Mouse (Mus musculus): ENCODE results near the gene Mrpl42. TPM values are rescaled to one million over a fixed set of nuclear protein-coding genes. Genes with fewer than 3 reads are reported as not detected.

Mrpl42 gene
- total RNA-seq, 2 experiments from 2014 or later, result 436 to 467 TPM

- intact Hi-C loops (cut with DNase I), result loop anchor here (1.0 kb wide), 1 partner anchor 14 kb away; the partner anchor contains the start of gene Mrpl42
- DNase-seq, result peak in 1 of 2 experiments; percentile 41
These were observed 13.7 kb upstream of the Mrpl42 start for GRCm38 (mm10) chr10:95515293-95515931.

DNA sequence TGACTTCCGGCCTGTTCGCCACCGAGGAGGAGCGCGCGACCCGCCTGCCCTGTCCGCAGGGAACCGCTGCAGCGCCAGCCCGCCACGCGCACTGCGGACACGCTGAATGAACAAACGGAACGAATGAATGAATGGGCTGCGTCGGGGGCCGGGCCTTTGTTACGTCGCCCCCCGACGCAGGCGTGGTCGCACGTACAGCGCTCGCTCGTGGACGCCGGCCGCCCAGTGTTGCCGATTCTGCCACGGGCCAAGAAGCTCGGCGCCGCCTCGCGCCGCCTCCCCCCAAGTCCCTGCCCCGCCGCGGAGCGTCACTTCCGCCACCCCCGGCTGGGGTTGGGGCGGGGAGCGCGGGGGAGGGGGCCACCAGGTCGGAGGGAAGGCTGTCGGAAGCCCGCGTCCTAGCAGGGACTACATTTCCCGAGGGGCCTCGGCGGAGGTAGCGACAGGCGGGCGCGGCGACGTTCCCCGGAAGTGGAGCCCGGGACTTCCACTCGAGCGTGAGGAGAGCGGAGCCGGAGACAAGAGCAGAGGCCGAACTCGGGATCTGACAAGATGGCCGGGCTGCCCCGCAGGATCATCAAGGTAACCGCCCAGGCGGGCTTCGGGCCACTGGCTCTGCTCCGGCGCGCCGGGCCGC is 13.0 kb upstream of the Mrpl42 start, which contains the start of gene Ube2n:
Gene Ube2n (plus strand): TSS at position 490 of the 637 bp plus-strand sequence.
- peak; percentile 96 for DNase-seq
- intact Hi-C loops (cut with DNase I), result loop anchor here (1.0 kb wide), 1 partner anchor 13 kb away; the partner anchor contains the start of gene Mrpl42

- intact Hi-C loops (cut with DNase I), result no loop called here
- no peak for DNase-seq
These were observed 12.2 kb upstream of the Mrpl42 start for GRCm38 (mm10) chr10:95513768-95514556.

- intact Hi-C loops (cut with DNase I), result no loop called here
These were observed 10.9 kb upstream of the Mrpl42 start for GRCm38 (mm10) chr10:95512635-95513034.

GRCm38 (mm10) chr10:95509263-95509662 is 7.5 kb upstream of the Mrpl42 start:
- intact Hi-C loops (cut with DNase I), result no loop called here
- no peak for DNase-seq

More at GRCm38 (mm10) chr10:95512635-95513034, 10.9 kb upstream of the Mrpl42 start:
- no peak for DNase-seq

GRCm38 (mm10) chr10:95508793-95509192 is 7.1 kb upstream of the Mrpl42 start:
- no peak for DNase-seq
- intact Hi-C loops (cut with DNase I), result no loop called here

GRCm38 (mm10) chr10:95508126-95508525 is 6.4 kb upstream of the Mrpl42 start:
- intact Hi-C loops (cut with DNase I), result no loop called here

GRCm38 (mm10) chr10:95504341-95504740 is 2.6 kb upstream of the Mrpl42 start:
- no peak for DNase-seq
- intact Hi-C loops (cut with DNase I), result loop anchor here (5.0 kb wide), 1 partner anchor 393 kb away; no protein-coding TSS in a partner anchor

More at GRCm38 (mm10) chr10:95508126-95508525, 6.4 kb upstream of the Mrpl42 start:
- DNase-seq, result no peak

DNA sequence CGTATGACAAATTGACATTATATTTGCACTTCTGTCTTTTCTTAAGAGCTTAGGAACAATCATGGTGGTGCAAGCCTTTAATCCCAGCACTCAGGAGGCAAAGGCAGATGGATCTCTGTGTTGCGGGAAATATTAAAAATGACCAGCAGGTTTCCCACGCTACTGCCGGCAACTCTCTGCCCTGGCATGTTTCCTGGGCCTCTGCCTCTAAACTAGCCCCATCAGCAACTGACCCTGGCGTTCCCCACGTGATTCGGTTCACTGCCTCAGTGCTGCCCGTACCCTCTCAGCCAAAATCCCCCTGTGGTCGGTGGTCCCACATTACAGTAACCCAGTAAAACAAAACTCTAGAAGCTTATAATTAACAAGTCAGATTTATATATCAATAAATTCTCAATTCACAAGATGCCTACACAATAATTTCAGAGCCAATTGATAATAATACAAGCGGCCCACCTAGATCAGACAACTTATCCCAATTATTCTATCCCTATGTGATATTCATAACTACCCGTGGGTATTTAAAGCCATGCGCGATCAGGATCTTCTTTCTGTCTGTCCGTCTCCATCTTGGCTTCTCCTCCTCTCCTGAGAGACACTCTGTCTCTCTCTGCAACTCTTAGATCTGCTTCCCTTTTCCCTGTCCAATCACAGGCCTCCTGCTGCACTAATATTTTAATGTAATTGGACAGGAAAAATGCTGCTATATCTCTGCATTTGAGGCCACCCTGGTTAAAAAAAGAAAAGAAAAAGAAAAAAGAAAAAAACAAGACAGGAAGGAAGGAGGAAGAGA is 1.9 kb upstream of the Mrpl42 start:
- no peak for DNase-seq
- intact Hi-C loops (cut with DNase I), result loop anchor here (5.0 kb wide), 1 partner anchor 394 kb away; no protein-coding TSS in a partner anchor

DNA sequence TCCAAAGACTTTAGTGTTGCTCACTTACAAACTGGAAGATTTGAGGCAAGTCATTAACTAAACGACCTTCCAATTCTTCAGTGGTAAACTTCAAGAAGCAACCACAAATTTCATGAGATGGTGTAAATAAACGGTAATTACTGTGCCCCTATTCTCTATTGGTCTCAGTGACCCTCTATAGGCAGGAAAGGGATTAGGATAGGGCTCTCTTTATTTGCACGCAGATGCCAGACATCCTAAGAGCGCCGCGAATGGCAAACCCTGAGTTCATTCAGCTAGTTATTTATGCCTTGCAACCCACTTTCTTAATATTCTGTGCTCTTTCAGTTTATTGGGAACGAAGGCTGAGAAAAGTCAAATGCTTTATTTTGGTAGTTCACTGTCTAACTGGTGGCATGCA is 707 bp downstream of the Mrpl42 start:
- intact Hi-C loops (cut with DNase I), result loop anchor here (1.0 to 5.0 kb wide), 2 partner anchors 14 to 396 kb away; partner anchors contain the start of gene Ube2n
- no peak for DNase-seq

GRCm38 (mm10) chr10:95494268-95494667 is 7.5 kb downstream of the Mrpl42 start:
- no peak for DNase-seq
- intact Hi-C loops (cut with DNase I), result no loop called here

DNA sequence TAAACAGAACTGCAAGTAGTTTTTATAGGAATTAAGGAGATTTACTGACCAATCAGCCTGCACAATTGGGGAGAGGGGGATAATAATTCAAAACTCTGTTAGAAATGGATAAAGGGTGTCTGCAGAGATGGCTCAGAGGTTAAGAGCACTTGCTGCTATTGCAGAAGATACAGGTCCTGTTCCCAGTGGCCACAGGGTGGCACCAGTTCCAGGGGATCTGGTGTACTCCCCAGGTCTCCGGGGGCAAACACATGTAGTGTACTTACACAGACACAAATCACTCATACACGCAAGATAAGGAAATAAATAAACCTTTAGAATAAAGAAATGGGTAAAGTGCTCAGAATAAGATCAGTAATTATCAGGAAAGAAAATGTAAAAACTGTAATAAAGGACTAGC is 12.1 kb downstream of the Mrpl42 start:
- intact Hi-C loops (cut with DNase I), result loop anchor here (2.0 to 5.0 kb wide), 3 partner anchors 369 to 543 kb away; no protein-coding TSS in a partner anchor
- DNase-seq, result peak; percentile 35 to 45

- intact Hi-C loops (cut with DNase I), result loop anchor here (5.0 kb wide), 1 partner anchor 855 kb away; no protein-coding TSS in a partner anchor
- no peak for DNase-seq
These were observed 24.2 kb downstream of the Mrpl42 start for GRCm38 (mm10) chr10:95477516-95477915.

DNA sequence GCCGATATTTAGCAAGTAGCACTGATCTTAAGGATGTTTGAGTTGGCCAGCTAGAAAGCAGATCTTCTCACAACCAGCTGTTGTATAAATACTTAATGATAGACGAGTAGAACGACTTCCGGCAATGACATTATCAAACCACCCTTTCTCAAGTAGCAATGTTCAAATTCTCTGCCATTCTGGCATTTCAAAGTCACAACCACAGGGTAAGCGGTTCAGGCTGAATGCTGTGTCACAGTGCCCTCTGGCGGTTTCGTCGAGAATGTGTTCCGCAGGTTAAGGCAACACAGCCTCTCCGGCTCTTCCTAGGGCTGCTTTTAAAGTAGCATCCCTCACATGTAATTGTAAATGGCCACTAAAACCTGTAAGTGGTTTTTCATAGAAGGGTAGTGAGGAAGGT is 25.8 kb downstream of the Mrpl42 start:
- peak; percentile 85 to 90 for DNase-seq
- intact Hi-C loops (cut with DNase I), result loop anchor here (1.0 to 5.0 kb wide), 5 partner anchors 58 to 854 kb away; no protein-coding TSS in a partner anchor

GRCm38 (mm10) chr10:95471889-95472547 is 29.7 kb downstream of the Mrpl42 start:
- intact Hi-C loops (cut with DNase I), result no loop called here
- no peak for DNase-seq

GRCm38 (mm10) chr10:95471186-95471585 is 30.6 kb downstream of the Mrpl42 start:
- no peak for DNase-seq
- intact Hi-C loops (cut with DNase I), result no loop called here

DNA sequence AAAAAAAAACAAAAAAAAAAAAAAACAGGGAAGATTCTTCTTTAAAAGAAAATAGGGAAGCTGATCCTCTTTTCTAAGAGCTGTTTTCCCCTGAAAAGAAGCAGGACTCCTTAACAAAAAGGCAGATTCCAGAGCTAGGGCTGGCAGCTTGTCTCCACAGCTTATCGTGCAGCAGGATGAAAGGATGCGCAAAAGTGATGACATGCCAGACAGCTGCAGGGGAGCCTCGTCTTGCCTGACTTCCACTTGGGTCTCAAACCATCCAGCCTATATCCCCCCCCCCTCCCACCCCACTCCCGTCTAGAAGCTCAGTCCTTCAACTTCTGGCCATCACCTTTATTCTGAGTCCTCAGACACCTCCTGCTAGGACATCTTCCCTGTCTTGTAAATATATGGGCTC is 32.8 kb downstream of the Mrpl42 start:
- no peak for DNase-seq
- intact Hi-C loops (cut with DNase I), result no loop called here

- intact Hi-C loops (cut with DNase I), result no loop called here
- DNase-seq, result no peak
These were observed 36.2 kb downstream of the Mrpl42 start for GRCm38 (mm10) chr10:95465485-95465896.

GRCm38 (mm10) chr10:95464527-95464926 is 37.2 kb downstream of the Mrpl42 start:
- intact Hi-C loops (cut with DNase I), result no loop called here
- DNase-seq, result no peak

Data from heart, postnatal 36 days (tissue).